Mouse (Mus musculus) ovary, postnatal 14 days (tissue): ENCODE data around the gene Tec.

Experiments
- DNase-seq: peaks from one replicate; pipeline ENCODE4 v3.0.0; 2022; ENCODE audit warnings: low spot score

Gene Tec

GRCm38 (mm10) chr5:72735763-72736162 is 132.5 kb downstream of the Tec start:
- no peak for DNase-seq

DNA sequence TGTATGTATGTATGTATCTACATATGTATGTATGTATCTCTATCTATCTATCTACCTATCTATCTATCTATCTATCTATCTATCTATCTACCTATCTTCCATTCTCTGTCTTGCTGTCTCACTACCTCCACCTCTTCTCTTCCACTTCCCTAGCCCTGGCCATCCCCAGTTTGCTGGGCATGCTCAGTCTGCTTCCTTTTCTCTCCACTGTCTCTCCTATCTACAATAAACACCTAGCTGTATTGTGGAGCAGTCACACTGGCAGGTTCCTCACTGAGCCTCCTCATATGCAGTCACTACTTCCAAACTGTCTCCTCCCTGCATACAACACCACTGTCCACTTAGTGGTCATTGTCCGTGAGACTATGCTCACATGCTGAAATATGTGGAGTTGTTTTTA is 135.4 kb downstream of the Tec start:
- no peak for DNase-seq

- no peak for DNase-seq
Observed at GRCm38 (mm10) chr5:72725404-72725803, 142.9 kb downstream of the Tec start.

DNA sequence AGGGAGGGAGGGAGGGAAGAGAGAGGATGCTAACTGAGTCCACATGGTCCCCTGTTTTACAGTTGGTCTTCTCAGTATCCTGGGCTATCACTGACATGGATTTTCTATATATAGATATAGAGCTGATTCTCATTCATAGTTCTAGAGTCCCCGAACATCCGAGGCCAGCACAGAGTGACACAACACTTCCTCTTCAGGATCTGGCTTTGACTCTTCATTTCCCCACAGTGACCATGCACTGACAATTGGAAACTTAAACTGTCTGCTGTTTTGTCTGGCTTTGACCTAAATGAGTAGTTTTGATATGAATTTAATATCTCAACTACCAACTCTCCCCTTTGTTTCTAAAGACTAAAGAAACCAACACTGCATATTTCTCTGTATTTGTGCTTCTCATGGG is 144.9 kb downstream of the Tec start:
- DNase-seq, result no peak

GRCm38 (mm10) chr5:72720587-72720986 is 147.7 kb downstream of the Tec start:
- DNase-seq, result no peak

GRCm38 (mm10) chr5:72710572-72711278 is 157.6 kb downstream of the Tec start:
- DNase-seq, result peak; percentile 77

DNA sequence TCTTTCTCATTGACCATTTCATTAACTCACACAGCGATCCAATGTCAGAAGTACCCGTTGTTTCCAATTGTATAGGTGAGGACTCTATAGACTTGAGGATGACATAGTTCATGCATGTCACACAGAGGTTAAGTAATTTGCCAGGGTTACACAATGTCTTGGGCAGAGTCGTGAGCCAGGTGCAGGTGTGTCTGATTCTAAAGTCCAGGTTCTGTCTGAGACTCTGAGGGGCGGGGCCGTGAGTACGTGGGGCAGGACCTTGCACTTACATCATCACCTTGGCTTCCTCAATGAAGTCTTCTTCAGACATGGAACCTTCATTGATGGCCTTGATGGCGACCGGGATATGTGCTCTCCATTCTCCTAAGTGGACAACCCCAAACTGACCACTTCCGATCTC is 158.3 kb downstream of the Tec start:
- no peak for DNase-seq

- no peak for DNase-seq
Observed at GRCm38 (mm10) chr5:72709451-72709850, 158.8 kb downstream of the Tec start.

DNA sequence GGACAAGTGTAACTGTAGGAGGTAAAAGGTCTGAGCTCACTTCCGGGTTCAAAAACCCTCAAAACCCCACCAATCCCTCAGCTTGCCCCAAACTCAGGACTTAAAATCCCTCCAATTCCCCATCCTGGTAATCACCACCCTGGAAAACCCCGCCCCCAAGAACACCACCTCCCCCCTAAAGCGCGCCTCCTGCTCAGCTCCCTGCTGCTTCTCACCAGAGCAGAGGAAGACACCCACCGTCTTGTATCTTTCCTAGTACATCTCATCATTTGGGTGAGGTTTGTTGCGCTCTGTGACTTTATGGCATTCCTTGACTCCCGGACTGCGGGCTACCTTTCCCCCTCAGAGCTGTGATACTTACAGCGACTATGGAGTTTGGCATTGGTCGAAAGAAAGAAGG is 161.6 kb downstream of the Tec start:
- DNase-seq, result no peak

DNA sequence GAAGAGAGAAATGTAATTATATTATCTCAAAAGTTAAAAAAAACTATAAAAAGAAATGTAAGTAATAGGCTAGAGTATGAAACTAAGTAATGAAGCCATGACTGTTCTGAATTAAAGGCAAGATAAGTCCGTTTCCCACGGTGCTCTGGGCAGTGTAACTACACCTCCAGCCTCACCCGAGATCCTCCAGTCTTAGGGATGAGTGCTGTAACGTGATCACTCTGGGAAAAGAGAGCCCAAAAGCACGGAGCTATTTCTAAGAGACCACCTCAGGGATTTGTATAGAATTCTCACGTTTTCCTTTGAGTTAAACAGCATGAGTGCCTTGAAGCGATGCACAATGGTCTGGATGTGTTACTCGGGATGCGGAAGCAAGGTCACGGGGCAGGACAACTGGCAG is 162.2 kb downstream of the Tec start:
- DNase-seq, result no peak
